Mouse (Mus musculus) heart, embryonic 13.5 days (tissue): Measurements from ENCODE around the gene Frmpd3. TPM values are rescaled to one million over a fixed set of nuclear protein-coding genes. Genes with fewer than 3 reads are reported as not detected.
"Not testable (repeated sequence)": the region's sequence is repeated elsewhere in the genome, so short reads cannot be mapped to it uniquely, and the experiment has no call there.

Source experiments
- ATAC-seq: fragments of 200-750 bp; cut with Nextera tagmentation; 2 replicates; pipeline ENCODE4 v1.8.0; 2017; ENCODE audit warnings: moderate TSS enrichment; ENCODE audit not compliant: insufficient number of reproducible peaks, low FRiP score, low TSS enrichment; ENCODE audit errors: extremely low read depth
- H3K27ac ChIP-seq: fragments of 300-500 bp; sonication (generic); replicated peaks from 2 replicates; pipeline ENCODE4 v1.5.1; 2015; ENCODE audit warnings: moderate library complexity, mild to moderate bottlenecking, inconsistent platforms
- H3K27me3 ChIP-seq: fragments of 300-500 bp; sonication (generic); replicated peaks from 2 replicates; pipeline ENCODE4 v1.6.1; 2015; ENCODE audit warnings: mild to moderate bottlenecking, inconsistent platforms
- H3K36me3 ChIP-seq: fragments of 300-500 bp; sonication (generic); 2 replicates; pipeline ENCODE4 v1.6.1; 2015; ENCODE audit warnings: mild to moderate bottlenecking, inconsistent platforms
- H3K4me1 ChIP-seq: fragments of 300-500 bp; sonication (generic); 2 replicates; pipeline ENCODE4 v1.6.1; 2015; ENCODE audit warnings: inconsistent platforms
- H3K4me2 ChIP-seq: fragments of 300-500 bp; sonication (generic); 2 replicates; pipeline ENCODE4 v1.6.1; 2015; ENCODE audit warnings: inconsistent platforms, mild to moderate bottlenecking, moderate library complexity
- H3K4me3 ChIP-seq: fragments of 300-500 bp; sonication (generic); 2 replicates; pipeline ENCODE4 v1.5.1; 2015; ENCODE audit warnings: moderate library complexity, mild to moderate bottlenecking, inconsistent platforms
- H3K9ac ChIP-seq: fragments of 300-500 bp; sonication (generic); 2 replicates; pipeline ENCODE4 v1.6.1; 2015; ENCODE audit warnings: inconsistent platforms, mild to moderate bottlenecking, moderate library complexity
- H3K9me3 ChIP-seq: fragments of 300-500 bp; sonication (generic); 2 replicates; pipeline ENCODE4 v1.6.1; 2016; ENCODE audit warnings: inconsistent platforms
- WGBS: fragments of 180-500 bp; shearing (Covaris S2); methylation state at CpG from one replicate; pipeline ENCODE4 v1.1.7; 2015; ENCODE audit warnings: mixed read lengths; 5-methylcytosine and 5-hydroxymethylcytosine counted together
- polyA plus RNA-seq: library from polyadenylated mRNA; unstranded; fragments of >200 nt; fragmentation: Nextera tagmentation; extraction: Ambion mirVana; gene quantifications from 2 replicates; pipeline ENCODE4 v1.2.1, GENCODE M21; 2015

The Frmpd3 gene
- polyA plus RNA-seq: 0.06 and 0.08 TPM in 2 replicates

GRCm38 (mm10) chrX:140341656-140342392 lies at the start of gene Frmpd3:
Frmpd3 (plus strand) TSS chrX:140342263.
- 13% methylated on average over 22 of the region's 24 CpGs for WGBS
- Histone ChIP-seq H3K27ac (no peak within 1 kb of the TSS), H3K9ac (peak within 1 kb of the TSS; percentile 72), H3K9me3 (no peaks in the 10 kb centered on the region), H3K36me3 (no peaks in the 10 kb centered on the region), H3K4me3 (peak within 1 kb of the TSS; percentile 49), H3K4me2 (peak within 1 kb of the TSS; percentile 79), H3K4me1 (no peaks in the 10 kb centered on the region), H3K27me3 (peaks cover 67% of the 10 kb centered on the region)
- no peak for ATAC-seq

- no peaks in the 10 kb centered on the region for H3K4me1 ChIP-seq
- H3K36me3 ChIP-seq: no peaks in the 10 kb centered on the region
- H3K27ac ChIP-seq: no peak overlapping the region
- H3K27me3 ChIP-seq: peaks cover 40% of the 10 kb centered on the region
- H3K4me2 ChIP-seq: no peak overlapping the region
- no peak overlapping the region for H3K9ac ChIP-seq
- WGBS: 51% methylated on average over 4 of the region's 4 CpGs
- ATAC-seq: no peak
- no peak overlapping the region for H3K4me3 ChIP-seq
- H3K9me3 ChIP-seq: no peaks in the 10 kb centered on the region; the same call in 1 of the 2 replicates
Measured at GRCm38 (mm10) chrX:140303731-140304130, 38.3 kb upstream of the Frmpd3 start.

GRCm38 (mm10) chrX:140305652-140306051 lies 36.4 kb upstream of the Frmpd3 start:
- H3K9ac ChIP-seq: no peak overlapping the region
- H3K36me3 ChIP-seq: no peaks in the 10 kb centered on the region
- H3K4me1 ChIP-seq: no peaks in the 10 kb centered on the region
- H3K4me2 ChIP-seq: no peak overlapping the region
- no peak for ATAC-seq
- 59% methylated on average over 7 of the region's 7 CpGs for WGBS
- no peak overlapping the region for H3K4me3 ChIP-seq
- no peaks in the 10 kb centered on the region for H3K9me3 ChIP-seq
- no peak overlapping the region for H3K27ac ChIP-seq
- H3K27me3 ChIP-seq: peaks cover 40% of the 10 kb centered on the region

GRCm38 (mm10) chrX:140317931-140318330 lies 24.1 kb upstream of the Frmpd3 start:
- H3K36me3 ChIP-seq: no peaks in the 10 kb centered on the region
- no peak overlapping the region for H3K4me2 ChIP-seq
- H3K27me3 ChIP-seq: peaks cover 14% of the 10 kb centered on the region; the same call in 1 of the 2 replicates
- ATAC-seq: no peak
- H3K9me3 ChIP-seq: no peaks in the 10 kb centered on the region
- no peaks in the 10 kb centered on the region for H3K4me1 ChIP-seq
- H3K27ac ChIP-seq: no peak overlapping the region
- H3K9ac ChIP-seq: no peak overlapping the region
- H3K4me3 ChIP-seq: no peak overlapping the region
- 67% methylated on average over 4 of the region's 4 CpGs for WGBS

- no peaks in the 10 kb centered on the region for H3K9me3 ChIP-seq
- 72% methylated on average over 6 of the region's 6 CpGs for WGBS
Measured at GRCm38 (mm10) chrX:140319131-140319530, 22.9 kb upstream of the Frmpd3 start.

GRCm38 (mm10) chrX:140320671-140321070 lies 21.4 kb upstream of the Frmpd3 start:
- not testable (repeated sequence) for H3K9me3 ChIP-seq, ATAC-seq, H3K4me3 ChIP-seq, H3K27me3 ChIP-seq, H3K4me1 ChIP-seq, H3K9ac ChIP-seq, H3K4me2 ChIP-seq, H3K36me3 ChIP-seq, H3K27ac ChIP-seq
- 73% methylated on average over 1 of the region's 1 CpGs for WGBS

More at GRCm38 (mm10) chrX:140319131-140319530, 22.9 kb upstream of the Frmpd3 start:
- no peak overlapping the region for H3K9ac ChIP-seq
- H3K4me1 ChIP-seq: no peaks in the 10 kb centered on the region
- H3K4me3 ChIP-seq: no peak overlapping the region
- H3K4me2 ChIP-seq: no peak overlapping the region
- H3K27me3 ChIP-seq: 0 out of 2 replicates have a peak, but pooled peaks cover 14% of the 10 kb centered on the region
- no peaks in the 10 kb centered on the region for H3K36me3 ChIP-seq
- H3K27ac ChIP-seq: no peak overlapping the region
- ATAC-seq: no peak

GRCm38 (mm10) chrX:140342393-140343163 lies 515 bp downstream of the Frmpd3 start:
- H3K9ac ChIP-seq: peak overlapping the region; percentile 72
- WGBS: 16% methylated on average over 25 of the region's 25 CpGs

GRCm38 (mm10) chrX:140375628-140376027 lies 33.6 kb downstream of the Frmpd3 start:
- no peak for ATAC-seq
- H3K27ac ChIP-seq: no peak overlapping the region
- peaks cover 27% of the 10 kb centered on the region for H3K27me3 ChIP-seq
- 29% methylated on average over 4 of the region's 4 CpGs for WGBS
- no peak overlapping the region for H3K9ac ChIP-seq
- no peaks in the 10 kb centered on the region for H3K36me3 ChIP-seq
- no peak overlapping the region for H3K4me2 ChIP-seq
- H3K4me1 ChIP-seq: no peaks in the 10 kb centered on the region
- H3K9me3 ChIP-seq: no peaks in the 10 kb centered on the region
- H3K4me3 ChIP-seq: no peak overlapping the region

More at GRCm38 (mm10) chrX:140342393-140343163, 515 bp downstream of the Frmpd3 start:
- ATAC-seq: no peak
- Histone ChIP-seq H3K36me3 (no peaks in the 10 kb centered on the region), H3K27ac (no peak overlapping the region), H3K4me1 (no peaks in the 10 kb centered on the region), H3K9me3 (no peaks in the 10 kb centered on the region), H3K4me3 (peak overlapping the region; percentile 49), H3K4me2 (peak overlapping the region; percentile 79), H3K27me3 (peaks cover 72% of the 10 kb centered on the region)

GRCm38 (mm10) chrX:140399986-140400385 lies 57.9 kb downstream of the Frmpd3 start:
- 41% methylated on average over 3 of the region's 3 CpGs for WGBS
- peaks cover 35% of the 10 kb centered on the region for H3K27me3 ChIP-seq
- H3K9ac ChIP-seq: no peak overlapping the region
- no peak overlapping the region for H3K4me2 ChIP-seq
- ATAC-seq: no peak
- no peaks in the 10 kb centered on the region for H3K4me1 ChIP-seq
- no peak overlapping the region for H3K4me3 ChIP-seq
- no peaks in the 10 kb centered on the region for H3K9me3 ChIP-seq
- H3K36me3 ChIP-seq: no peaks in the 10 kb centered on the region
- H3K27ac ChIP-seq: no peak overlapping the region

- Histone ChIP-seq H3K4me3 (no peak overlapping the region), H3K27ac (no peak overlapping the region), H3K27me3 (peaks cover 45% of the 10 kb centered on the region), H3K9me3 (no peaks in the 10 kb centered on the region), H3K36me3 (no peaks in the 10 kb centered on the region), H3K4me1 (no peaks in the 10 kb centered on the region), H3K4me2 (no peak overlapping the region), H3K9ac (no peak overlapping the region)
- 36% methylated on average over 4 of the region's 4 CpGs for WGBS
- ATAC-seq: no peak
Measured at GRCm38 (mm10) chrX:140402904-140403303, 60.8 kb downstream of the Frmpd3 start.

GRCm38 (mm10) chrX:140406079-140406478 lies 64.0 kb downstream of the Frmpd3 start:
- no peaks in the 10 kb centered on the region for H3K4me1 ChIP-seq
- 38% methylated on average over 3 of the region's 4 CpGs for WGBS
- no peak overlapping the region for H3K27ac ChIP-seq
- H3K4me3 ChIP-seq: no peak overlapping the region
- no peaks in the 10 kb centered on the region for H3K36me3 ChIP-seq
- H3K4me2 ChIP-seq: no peak overlapping the region
- no peak for ATAC-seq
- no peaks in the 10 kb centered on the region for H3K9me3 ChIP-seq
- no peak overlapping the region for H3K9ac ChIP-seq
- H3K27me3 ChIP-seq: peaks cover 35% of the 10 kb centered on the region
